Mouse (Mus musculus): ENCODE results near the gene Azgp1. TPM values are rescaled to one million over a fixed set of nuclear protein-coding genes. Genes with fewer than 3 reads are reported as not detected.
"Not testable (repeated sequence)": the region's sequence is repeated elsewhere in the genome, so short reads cannot be mapped to it uniquely, and the experiment has no call there.

The Azgp1 gene
- total RNA-seq (2015; ENCODE audit: low replicate concordance) (not detected in 2 replicates), total RNA-seq (2017; ENCODE audit: low replicate concordance) (not detected in 2 replicates)

DNA sequence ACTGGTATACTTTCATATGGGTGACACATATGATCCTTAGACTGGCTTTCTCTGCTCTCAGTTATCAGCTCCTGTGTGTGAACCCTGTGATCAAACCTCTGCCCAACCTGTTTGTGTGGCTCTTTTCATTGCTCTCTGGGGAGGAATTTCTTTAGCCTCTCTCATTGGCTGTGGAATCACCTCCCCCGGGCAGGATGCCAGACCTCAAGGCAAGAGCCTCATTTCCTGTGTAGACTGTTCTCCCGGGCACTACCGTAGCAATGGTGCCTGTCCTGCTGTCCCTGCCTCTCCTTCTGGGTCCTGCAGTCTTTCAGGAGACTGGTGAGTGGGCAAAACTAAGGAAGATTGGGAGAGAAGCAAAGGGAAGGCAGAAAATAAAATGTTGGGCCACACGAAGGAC, at the start of gene Azgp1:
Azgp1 (plus strand) TSS at position 221 of the 400 bp plus-strand sequence.
- ATAC-seq (replicated peaks; ENCODE audit: low FRiP score, poor library complexity, severe bottlenecking): no peak

DNA sequence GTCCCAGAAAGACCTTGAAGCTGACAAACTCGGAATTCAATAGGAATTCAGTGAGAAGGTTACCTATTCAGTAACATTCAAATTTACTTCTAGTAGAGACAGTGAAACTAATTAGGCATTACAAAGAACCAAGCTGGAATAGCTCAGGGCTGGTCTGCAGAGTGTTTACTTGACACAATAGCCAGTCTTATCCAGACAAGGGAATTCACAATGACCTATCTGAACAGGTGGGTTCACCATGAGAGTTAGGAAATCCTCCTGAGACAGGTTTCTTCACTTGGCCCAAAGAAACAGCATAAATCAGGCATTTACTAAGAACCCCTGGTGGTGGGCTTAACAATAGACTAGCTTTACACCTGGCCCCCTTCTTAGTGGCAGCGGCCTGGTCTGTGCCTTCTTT, 47.4 kb upstream of the Azgp1 start:
- ATAC-seq (replicated peaks; ENCODE audit: low FRiP score, poor library complexity, severe bottlenecking): not testable (repeated sequence)

DNA sequence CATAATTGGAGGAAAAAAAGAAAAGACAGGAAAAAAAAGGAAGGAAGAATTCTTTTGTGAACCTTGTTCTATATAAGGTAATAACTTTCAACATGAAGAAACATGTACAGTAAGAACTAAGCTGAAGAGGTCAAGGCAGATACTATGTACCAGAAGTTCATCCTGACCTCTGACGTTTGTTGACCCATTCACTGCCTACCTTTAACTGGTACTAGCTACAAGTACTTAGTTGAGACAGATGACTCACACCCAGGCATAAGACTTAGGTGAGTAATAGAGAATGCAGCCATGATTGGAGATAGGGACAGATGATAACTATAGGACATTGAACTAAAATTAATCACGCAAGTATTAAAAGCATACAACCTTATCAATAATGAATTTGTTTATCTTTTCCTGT, 44.8 kb upstream of the Azgp1 start:
- ATAC-seq (replicated peaks; ENCODE audit: low FRiP score, poor library complexity, severe bottlenecking): no peak

- no peak for ATAC-seq (replicated peaks; ENCODE audit: low FRiP score, poor library complexity, severe bottlenecking)
Measured at GRCm38 (mm10) chr5:137937238-137937637, 44.1 kb upstream of the Azgp1 start.

- no peak for ATAC-seq (replicated peaks; ENCODE audit: low FRiP score, poor library complexity, severe bottlenecking)
Measured at GRCm38 (mm10) chr5:137940948-137941347, 40.4 kb upstream of the Azgp1 start.

DNA sequence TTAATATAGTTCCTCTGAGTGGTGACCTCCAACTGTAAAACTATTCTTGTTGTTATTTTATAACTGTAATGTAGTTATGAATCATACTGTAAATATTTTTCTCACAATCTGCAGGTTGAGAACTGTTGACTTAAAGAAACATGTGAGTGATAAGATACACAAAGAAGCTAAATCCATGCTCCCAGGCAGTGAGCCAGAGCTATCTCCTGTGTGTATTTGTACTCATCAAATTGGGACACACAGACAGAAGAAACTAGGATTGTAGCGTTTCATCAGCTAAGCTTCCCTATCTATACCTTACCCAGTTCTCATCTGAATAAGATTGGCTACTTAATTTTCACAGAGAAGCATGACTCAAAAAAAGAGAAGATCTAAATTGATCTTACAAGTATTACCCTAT, 38.2 kb upstream of the Azgp1 start:
- no peak for ATAC-seq (replicated peaks; ENCODE audit: low FRiP score, poor library complexity, severe bottlenecking)

- ATAC-seq (replicated peaks; ENCODE audit: low FRiP score, poor library complexity, severe bottlenecking): no peak
Measured at GRCm38 (mm10) chr5:137947303-137947702, 34.0 kb upstream of the Azgp1 start.

DNA sequence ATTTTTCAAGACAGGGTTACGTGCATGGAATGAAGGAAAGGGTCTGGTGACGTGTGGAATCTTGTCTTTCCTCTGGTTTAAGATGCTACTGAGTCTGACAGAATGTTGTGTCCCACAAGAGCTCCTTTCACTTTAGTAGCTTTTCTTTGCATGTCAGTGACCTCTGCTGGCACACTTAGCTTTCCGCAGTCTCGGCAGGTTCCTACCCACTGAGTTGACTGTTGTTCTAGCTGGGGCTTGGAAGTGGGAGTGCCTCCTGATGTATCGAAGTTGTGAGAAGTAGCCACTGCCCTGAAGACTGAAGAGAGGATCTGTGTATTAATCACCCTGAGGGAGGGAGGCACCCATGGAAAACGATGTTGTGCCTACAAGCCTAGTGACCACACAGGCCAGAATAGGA, 30.1 kb upstream of the Azgp1 start:
- ATAC-seq (replicated peaks; ENCODE audit: low FRiP score, poor library complexity, severe bottlenecking): no peak

- no peak for ATAC-seq (replicated peaks; ENCODE audit: low FRiP score, poor library complexity, severe bottlenecking)
Measured at GRCm38 (mm10) chr5:137956404-137956803, 24.9 kb upstream of the Azgp1 start.

DNA sequence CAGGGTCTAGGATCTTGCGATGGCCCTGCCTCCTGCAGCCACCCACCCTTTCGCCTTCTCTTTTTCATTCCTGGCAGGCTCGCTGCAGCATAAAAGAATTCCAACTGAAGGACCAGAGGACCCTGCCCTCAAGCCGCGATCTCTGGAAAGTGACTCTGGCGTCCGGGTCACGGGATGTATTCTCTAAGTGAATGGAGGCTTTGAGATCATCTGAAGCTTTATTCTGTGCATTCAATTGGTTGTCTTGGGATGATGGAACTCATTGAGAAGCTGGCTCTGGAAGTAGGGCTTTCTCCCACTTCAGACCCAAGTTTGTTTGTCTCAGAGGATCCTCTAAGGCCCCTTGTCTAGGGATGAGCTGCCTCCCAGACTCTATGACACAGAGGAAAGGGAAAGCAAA, 18.4 kb upstream of the Azgp1 start, which contains the start of gene Gjc3:
Gjc3 (minus strand) TSS at position 154 of the 400 bp plus-strand sequence.
- no peak for ATAC-seq (replicated peaks; ENCODE audit: low FRiP score, poor library complexity, severe bottlenecking)

DNA sequence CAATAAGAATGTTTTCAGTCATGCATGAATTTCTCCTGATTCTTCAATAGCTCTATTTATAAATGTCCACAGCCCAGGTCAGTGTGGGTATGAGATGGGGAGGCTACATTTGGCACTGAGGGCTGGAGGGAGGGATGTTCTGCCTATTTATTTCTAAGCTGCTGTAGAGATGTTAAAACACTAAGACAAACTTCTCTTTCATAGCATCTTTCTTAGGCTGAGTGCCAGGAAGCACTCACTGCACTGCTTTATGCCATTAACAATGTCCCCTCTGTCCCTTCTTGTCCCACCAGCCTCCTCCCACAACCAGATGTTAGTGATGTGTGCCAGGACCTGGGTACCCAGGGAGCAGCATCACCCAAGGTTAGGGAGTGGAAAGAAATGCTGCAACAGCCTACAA, 14.8 kb upstream of the Azgp1 start:
- ATAC-seq (replicated peaks; ENCODE audit: low FRiP score, poor library complexity, severe bottlenecking): no peak

DNA sequence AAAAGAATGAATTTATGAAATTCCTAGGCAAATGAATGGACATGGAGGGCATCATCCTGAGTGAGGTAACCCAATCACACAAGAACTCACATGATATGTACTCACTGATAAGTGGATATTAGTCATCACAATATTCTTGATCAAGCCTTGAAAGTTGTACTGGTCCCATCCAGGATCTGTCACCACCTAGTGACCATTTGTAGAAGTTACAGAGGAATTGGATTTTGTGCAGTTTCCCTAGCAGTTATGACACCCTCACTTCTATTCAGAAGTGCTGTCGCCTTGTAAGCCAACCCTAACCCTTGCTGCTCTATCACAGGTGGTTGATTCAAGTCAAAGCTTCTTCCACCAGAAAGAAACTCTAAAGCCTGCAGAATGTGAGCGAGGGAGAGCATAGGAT, 8.2 kb upstream of the Azgp1 start:
- ATAC-seq (replicated peaks; ENCODE audit: low FRiP score, poor library complexity, severe bottlenecking): no peak

- no peak for ATAC-seq (replicated peaks; ENCODE audit: low FRiP score, poor library complexity, severe bottlenecking)
Measured at GRCm38 (mm10) chr5:137973738-137974137, 7.6 kb upstream of the Azgp1 start.

DNA sequence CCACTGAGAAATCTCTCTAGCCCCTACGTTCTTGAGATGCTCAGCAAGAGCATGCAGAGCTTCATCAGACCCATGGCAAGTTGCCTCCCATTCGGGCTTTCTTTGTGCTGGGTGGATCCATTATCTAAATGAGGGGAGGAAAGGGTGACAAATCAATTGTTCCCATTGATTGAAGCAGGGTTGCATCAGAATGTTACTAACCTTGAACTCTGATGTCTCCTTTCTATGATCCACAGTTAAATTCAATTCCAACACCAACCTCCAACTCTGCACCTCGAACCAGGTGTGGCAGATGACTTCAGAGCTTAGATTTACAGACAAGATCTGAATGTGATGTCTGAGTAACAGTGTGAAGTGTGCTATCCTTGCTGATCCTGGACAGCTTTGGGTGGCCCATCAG, 6.6 kb upstream of the Azgp1 start:
- no peak for ATAC-seq (replicated peaks; ENCODE audit: low FRiP score, poor library complexity, severe bottlenecking)

GRCm38 (mm10) chr5:137975434-137975833, 5.9 kb upstream of the Azgp1 start:
- no peak for ATAC-seq (replicated peaks; ENCODE audit: low FRiP score, poor library complexity, severe bottlenecking)

DNA sequence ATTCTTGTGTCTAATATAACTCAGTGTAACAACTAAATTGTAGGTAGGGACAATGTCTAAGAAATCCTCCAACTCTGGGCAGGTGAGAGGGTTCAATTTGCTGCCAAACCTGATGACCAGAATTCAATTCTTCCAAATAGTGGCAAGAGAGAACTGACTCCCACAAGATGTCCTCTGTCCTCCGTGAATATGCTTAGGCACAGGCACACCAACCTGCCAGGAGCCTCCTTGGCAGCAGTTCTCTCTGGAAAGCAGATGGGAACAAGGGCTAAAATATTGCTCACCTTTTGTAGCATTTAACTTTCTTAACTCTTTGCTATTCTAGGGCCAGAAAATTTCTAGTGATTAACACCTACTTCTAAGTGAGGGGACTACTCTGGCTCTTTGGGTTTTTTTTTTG, 4.0 kb upstream of the Azgp1 start:
- ATAC-seq (replicated peaks; ENCODE audit: low FRiP score, poor library complexity, severe bottlenecking): no peak

DNA sequence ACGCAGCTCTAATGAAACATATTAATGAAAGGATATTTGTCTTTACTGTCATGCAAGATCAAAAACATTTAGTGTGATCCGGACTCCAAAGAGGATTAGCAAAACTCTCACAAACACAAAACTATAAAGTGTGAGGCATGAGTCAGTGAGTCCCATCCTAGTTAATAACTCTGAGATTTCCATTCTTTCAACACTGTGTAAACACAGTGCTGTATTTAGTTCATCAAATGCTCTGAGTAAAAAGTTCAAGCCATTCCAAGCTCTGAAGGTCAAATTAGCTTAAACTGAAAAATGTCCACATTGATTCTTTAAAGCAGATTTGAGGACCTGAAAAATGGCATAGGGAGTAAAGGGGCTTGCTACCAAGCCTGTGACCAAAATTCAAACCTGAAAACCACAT, 2.2 kb upstream of the Azgp1 start:
- ATAC-seq (replicated peaks; ENCODE audit: low FRiP score, poor library complexity, severe bottlenecking): no peak

DNA sequence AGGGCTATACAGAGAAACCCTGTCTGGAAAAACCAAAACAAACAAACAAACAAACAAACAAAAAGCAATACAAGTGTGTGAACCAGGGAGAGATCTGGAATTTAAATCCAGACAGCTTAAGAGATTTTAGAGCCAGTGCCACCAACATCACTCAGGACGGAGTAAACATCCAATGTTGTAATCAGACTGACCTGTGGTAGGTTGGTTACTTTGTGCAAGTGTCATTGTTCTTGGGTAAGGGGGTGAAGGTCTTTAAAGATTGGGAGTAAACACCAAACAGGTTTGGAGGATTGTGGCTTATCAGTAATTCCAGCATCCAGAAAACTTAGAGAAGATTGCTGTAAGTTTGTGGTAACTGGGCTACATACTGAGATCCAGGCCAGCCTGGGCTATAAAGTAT, 5.0 kb downstream of the Azgp1 start:
- ATAC-seq (replicated peaks; ENCODE audit: low FRiP score, poor library complexity, severe bottlenecking): no peak

GRCm38 (mm10) chr5:138009437-138009836, 28.1 kb downstream of the Azgp1 start:
- no peak for ATAC-seq (replicated peaks; ENCODE audit: low FRiP score, poor library complexity, severe bottlenecking)

GRCm38 (mm10) chr5:138012382-138012781, 31.1 kb downstream of the Azgp1 start:
- ATAC-seq (replicated peaks; ENCODE audit: low FRiP score, poor library complexity, severe bottlenecking): no peak

DNA sequence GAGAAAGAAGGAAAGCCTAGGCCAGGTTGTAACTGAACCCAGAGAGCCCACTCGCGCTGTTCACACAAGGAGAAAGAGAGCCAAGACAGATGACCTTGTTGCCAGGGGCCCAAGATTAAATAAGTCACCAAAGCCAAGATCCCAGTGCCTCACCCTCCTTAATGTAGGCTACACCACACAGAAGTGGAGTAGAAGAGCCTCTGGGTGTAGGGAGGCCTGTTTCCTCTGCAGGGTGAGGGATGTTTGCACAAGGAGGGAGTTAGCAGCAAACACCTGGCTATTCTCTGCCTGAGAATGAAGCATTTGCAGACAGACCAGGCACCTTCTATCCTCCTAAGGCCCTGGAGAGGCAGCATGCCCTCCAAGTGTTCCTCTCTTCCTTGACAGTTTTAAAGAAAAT, 35.2 kb downstream of the Azgp1 start:
- ATAC-seq (replicated peaks; ENCODE audit: low FRiP score, poor library complexity, severe bottlenecking): no peak

GRCm38 (mm10) chr5:138016997-138017396, 35.7 kb downstream of the Azgp1 start:
- ATAC-seq (replicated peaks; ENCODE audit: low FRiP score, poor library complexity, severe bottlenecking): no peak

GRCm38 (mm10) chr5:138019577-138019976, 38.3 kb downstream of the Azgp1 start:
- not testable (repeated sequence) for ATAC-seq (replicated peaks; ENCODE audit: low FRiP score, poor library complexity, severe bottlenecking)

All from erythroid progenitor cell, adult 5-6 weeks (primary cell).